Mouse (Mus musculus) activated CD4-positive, CD25-positive, alpha-beta regulatory T cell, adult 4 months (primary cell): Measurements from ENCODE around the gene Slc5a10. TPM values are rescaled to one million over a fixed set of nuclear protein-coding genes. Genes with fewer than 3 reads are reported as not detected.

Experiments
- polyA plus RNA-seq, 2 experiments: library from polyadenylated mRNA; unstranded; fragments of 100-300 nt; shearing (Covaris generic); gene quantifications; one replicate each; pipeline ENCODE4 v1.2.1; 2017

Gene Slc5a10
- polyA plus RNA-seq, 2 experiments from 2014 or later: not detected

Other genes starting within 250 kb of the Slc5a10 start
- not detected for gene Mfap4, start 235.4 kb downstream of the Slc5a10 start, polyA plus RNA-seq
- 10 to 100 TPM in 1 of 2 experiments, 1 to 10 TPM in 1; 6.1 to 13.4 TPM for gene Mapk7, start 226.4 kb downstream of the Slc5a10 start, polyA plus RNA-seq
- gene B9d1, start 215.7 kb downstream of the Slc5a10 start, polyA plus RNA-seq: 1 to 10 TPM; 2.7 to 4.5 TPM
- under 1 TPM; 0.33 to 0.40 TPM for gene Epn2, start 141.1 kb downstream of the Slc5a10 start, polyA plus RNA-seq
- 100 to 1,000 TPM; 171 to 177 TPM for gene Grap, start 67.6 kb downstream of the Slc5a10 start, polyA plus RNA-seq
- under 1 TPM; 0.24 to 0.40 TPM for gene Fam83g, start 36.7 kb downstream of the Slc5a10 start, polyA plus RNA-seq
- 10 to 100 TPM; 19.6 to 28.4 TPM for gene Prpsap2, start 41.3 kb upstream of the Slc5a10 start, polyA plus RNA-seq
- 10 to 100 TPM in 1 of 2 experiments, 1 to 10 TPM in 1; 6.6 to 11.6 TPM for gene Ulk2, start 134.2 kb upstream of the Slc5a10 start, polyA plus RNA-seq
- gene Akap10, start 209.4 kb upstream of the Slc5a10 start, polyA plus RNA-seq: 10 to 100 TPM; 19.4 to 23.8 TPM
- 1 to 10 TPM; 2.6 to 3.4 TPM for gene Specc1, start 235.9 kb upstream of the Slc5a10 start, polyA plus RNA-seq